Mouse (Mus musculus): ENCODE data around the gene Pla2g15. TPM values are rescaled to one million over a fixed set of nuclear protein-coding genes. Genes with fewer than 3 reads are reported as not detected.

Pla2g15 gene
- polyA plus RNA-seq, 1 experiment from 2014 or later = 4.1 TPM

GRCm38 (mm10) chr8:106123443-106123842 is 26.8 kb upstream of the Pla2g15 start:
- H3K36me3 ChIP-seq (ENCODE audit: control insufficient read depth, insufficient read depth, low read length) = peaks cover 23% of the 10 kb centered on the region
- WGBS = 82% methylated on average over 3 of the region's 3 CpGs
- no peaks in the 10 kb centered on the region for H3K27me3 ChIP-seq (replicated peaks; ENCODE audit: control insufficient read depth, insufficient read depth, low read length)
- DNase-seq (ENCODE audit: low spot score) = no peak
- H3K4me2 ChIP-seq (ENCODE audit: low read length) = no peak overlapping the region
- no peak overlapping the region for H3K9ac ChIP-seq (ENCODE audit: low read length)
- no peak overlapping the region for H3K4me3 ChIP-seq (ENCODE audit: low read depth, low read length)
- no peaks in the 10 kb centered on the region for H3K9me3 ChIP-seq (ENCODE audit: control insufficient read depth, low read length)
- H3K4me1 ChIP-seq (replicated peaks; ENCODE audit: control insufficient read depth, insufficient read depth, low read length) = no peaks in the 10 kb centered on the region
- ATAC-seq (replicated peaks; ENCODE audit: low FRiP score, low TSS enrichment, low read depth) = no peak
- no peak overlapping the region for H3K27ac ChIP-seq (ENCODE audit: low read depth)

- DNase-seq (ENCODE audit: low spot score) = no peak
- Histone ChIP-seq H3K27ac (ENCODE audit: low read depth) (no peak overlapping the region), H3K9me3 (ENCODE audit: control insufficient read depth, low read length) (no peaks in the 10 kb centered on the region), H3K4me3 (ENCODE audit: low read depth, low read length) (no peak overlapping the region), H3K36me3 (ENCODE audit: control insufficient read depth, insufficient read depth, low read length) (peaks cover 34% of the 10 kb centered on the region), H3K9ac (ENCODE audit: low read length) (no peak overlapping the region), H3K27me3 (replicated peaks; ENCODE audit: control insufficient read depth, insufficient read depth, low read length) (no peaks in the 10 kb centered on the region), H3K4me2 (ENCODE audit: low read length) (no peak overlapping the region), H3K4me1 (replicated peaks; ENCODE audit: control insufficient read depth, insufficient read depth, low read length) (no peaks in the 10 kb centered on the region)
- WGBS = 100% methylated on average over 1 of the region's 1 CpGs
- no peak for ATAC-seq (replicated peaks; ENCODE audit: low FRiP score, low TSS enrichment, low read depth)
These were observed 24.1 kb upstream of the Pla2g15 start for GRCm38 (mm10) chr8:106126055-106126454.

GRCm38 (mm10) chr8:106127054-106127453 is 23.1 kb upstream of the Pla2g15 start:
- H3K4me1 ChIP-seq (replicated peaks; ENCODE audit: control insufficient read depth, insufficient read depth, low read length) = no peaks in the 10 kb centered on the region
- H3K9me3 ChIP-seq (ENCODE audit: control insufficient read depth, low read length) = no peaks in the 10 kb centered on the region
- H3K27ac ChIP-seq (ENCODE audit: low read depth) = no peak overlapping the region
- no peak overlapping the region for H3K4me3 ChIP-seq (ENCODE audit: low read depth, low read length)
- H3K9ac ChIP-seq (ENCODE audit: low read length) = no peak overlapping the region
- no peak overlapping the region for H3K4me2 ChIP-seq (ENCODE audit: low read length)
- no peaks in the 10 kb centered on the region for H3K27me3 ChIP-seq (replicated peaks; ENCODE audit: control insufficient read depth, insufficient read depth, low read length)
- ATAC-seq (replicated peaks; ENCODE audit: low FRiP score, low TSS enrichment, low read depth) = no peak
- no peak for DNase-seq (ENCODE audit: low spot score)
- peaks cover 44% of the 10 kb centered on the region for H3K36me3 ChIP-seq (ENCODE audit: control insufficient read depth, insufficient read depth, low read length)
- 68% methylated on average over 3 of the region's 3 CpGs for WGBS

GRCm38 (mm10) chr8:106127882-106128410 is 22.3 kb upstream of the Pla2g15 start:
- no peaks in the 10 kb centered on the region for H3K27me3 ChIP-seq (replicated peaks; ENCODE audit: control insufficient read depth, insufficient read depth, low read length)
- no peaks in the 10 kb centered on the region for H3K4me1 ChIP-seq (replicated peaks; ENCODE audit: control insufficient read depth, insufficient read depth, low read length)
- no peak overlapping the region for H3K9ac ChIP-seq (ENCODE audit: low read length)
- no peak overlapping the region for H3K27ac ChIP-seq (ENCODE audit: low read depth)
- whole genome bisulfite sequencing = 89% methylated on average over 10 of the region's 10 CpGs
- no peaks in the 10 kb centered on the region for H3K9me3 ChIP-seq (ENCODE audit: control insufficient read depth, low read length)
- H3K36me3 ChIP-seq (ENCODE audit: control insufficient read depth, insufficient read depth, low read length) = peaks cover 53% of the 10 kb centered on the region
- H3K4me3 ChIP-seq (ENCODE audit: low read depth, low read length) = no peak overlapping the region
- DNase-seq (ENCODE audit: low spot score) (no peak), ATAC-seq (replicated peaks; ENCODE audit: low FRiP score, low TSS enrichment, low read depth) (no peak)
- no peak overlapping the region for H3K4me2 ChIP-seq (ENCODE audit: low read length)

- no peak overlapping the region for H3K27ac ChIP-seq (ENCODE audit: low read depth)
- DNase-seq (ENCODE audit: low spot score) = no peak
- ATAC-seq (replicated peaks; ENCODE audit: low FRiP score, low TSS enrichment, low read depth) = no peak
These were observed 20.8 kb upstream of the Pla2g15 start for GRCm38 (mm10) chr8:106129232-106129930.

GRCm38 (mm10) chr8:106129997-106130396 is 20.2 kb upstream of the Pla2g15 start:
- H3K36me3 ChIP-seq (ENCODE audit: control insufficient read depth, insufficient read depth, low read length) = peaks cover 54% of the 10 kb centered on the region

More at GRCm38 (mm10) chr8:106129232-106129930, 20.8 kb upstream of the Pla2g15 start:
- H3K4me3 ChIP-seq (ENCODE audit: low read depth, low read length) = no peak overlapping the region
- no peak overlapping the region for H3K9ac ChIP-seq (ENCODE audit: low read length)
- no peak overlapping the region for H3K4me2 ChIP-seq (ENCODE audit: low read length)
- H3K27me3 ChIP-seq (replicated peaks; ENCODE audit: control insufficient read depth, insufficient read depth, low read length) = peaks cover 5% of the 10 kb centered on the region
- H3K9me3 ChIP-seq (ENCODE audit: control insufficient read depth, low read length) = no peaks in the 10 kb centered on the region
- no peaks in the 10 kb centered on the region for H3K4me1 ChIP-seq (replicated peaks; ENCODE audit: control insufficient read depth, insufficient read depth, low read length)
- peaks cover 54% of the 10 kb centered on the region for H3K36me3 ChIP-seq (ENCODE audit: control insufficient read depth, insufficient read depth, low read length)

GRCm38 (mm10) chr8:106130505-106130904 is 19.7 kb upstream of the Pla2g15 start:
- Histone ChIP-seq H3K4me1 (replicated peaks; ENCODE audit: control insufficient read depth, insufficient read depth, low read length) (no peaks in the 10 kb centered on the region), H3K27me3 (replicated peaks; ENCODE audit: control insufficient read depth, insufficient read depth, low read length) (peaks cover 17% of the 10 kb centered on the region), H3K36me3 (ENCODE audit: control insufficient read depth, insufficient read depth, low read length) (peaks cover 54% of the 10 kb centered on the region), H3K4me2 (ENCODE audit: low read length) (no peak overlapping the region), H3K9ac (ENCODE audit: low read length) (no peak overlapping the region), H3K4me3 (ENCODE audit: low read depth, low read length) (no peak overlapping the region), H3K9me3 (ENCODE audit: control insufficient read depth, low read length) (no peaks in the 10 kb centered on the region), H3K27ac (ENCODE audit: low read depth) (no peak overlapping the region)
- DNase-seq (ENCODE audit: low spot score) (no peak), ATAC-seq (replicated peaks; ENCODE audit: low FRiP score, low TSS enrichment, low read depth) (no peak)
- 88% methylated on average over 2 of the region's 2 CpGs for WGBS

More at GRCm38 (mm10) chr8:106129997-106130396, 20.2 kb upstream of the Pla2g15 start:
- Histone ChIP-seq H3K9ac (ENCODE audit: low read length) (no peak overlapping the region), H3K4me2 (ENCODE audit: low read length) (no peak overlapping the region), H3K27me3 (replicated peaks; ENCODE audit: control insufficient read depth, insufficient read depth, low read length) (peaks cover 12% of the 10 kb centered on the region), H3K4me1 (replicated peaks; ENCODE audit: control insufficient read depth, insufficient read depth, low read length) (no peaks in the 10 kb centered on the region), H3K9me3 (ENCODE audit: control insufficient read depth, low read length) (no peaks in the 10 kb centered on the region), H3K27ac (ENCODE audit: low read depth) (no peak overlapping the region), H3K4me3 (ENCODE audit: low read depth, low read length) (no peak overlapping the region)
- DNase-seq (ENCODE audit: low spot score) (no peak), ATAC-seq (replicated peaks; ENCODE audit: low FRiP score, low TSS enrichment, low read depth) (no peak)
- WGBS = 69% methylated on average over 2 of the region's 2 CpGs

GRCm38 (mm10) chr8:106131021-106131420 is 19.2 kb upstream of the Pla2g15 start:
- peaks cover 5% of the 10 kb centered on the region; the same call in 1 of the 2 replicates for H3K4me1 ChIP-seq (replicated peaks; ENCODE audit: control insufficient read depth, insufficient read depth, low read length)
- H3K27me3 ChIP-seq (replicated peaks; ENCODE audit: control insufficient read depth, insufficient read depth, low read length) = peaks cover 22% of the 10 kb centered on the region
- H3K4me2 ChIP-seq (ENCODE audit: low read length) = no peak overlapping the region
- no peak for ATAC-seq (replicated peaks; ENCODE audit: low FRiP score, low TSS enrichment, low read depth)
- H3K9me3 ChIP-seq (ENCODE audit: control insufficient read depth, low read length) = no peaks in the 10 kb centered on the region
- no peak for DNase-seq (ENCODE audit: low spot score)
- no peak overlapping the region for H3K27ac ChIP-seq (ENCODE audit: low read depth)
- 83% methylated on average over 4 of the region's 4 CpGs for WGBS
- no peak overlapping the region for H3K4me3 ChIP-seq (ENCODE audit: low read depth, low read length)
- no peak overlapping the region for H3K9ac ChIP-seq (ENCODE audit: low read length)
- H3K36me3 ChIP-seq (ENCODE audit: control insufficient read depth, insufficient read depth, low read length) = peaks cover 54% of the 10 kb centered on the region

Data from intestine, embryonic 14.5 days (tissue).